Mouse (Mus musculus) megakaryocyte, embryonic 14.5 days (primary cell): Measurements from ENCODE around the gene Gabrb1. TPM values are rescaled to one million over a fixed set of nuclear protein-coding genes. Genes with fewer than 3 reads are reported as not detected.
"Not testable (repeated sequence)": the region's sequence is repeated elsewhere in the genome, so short reads cannot be mapped to it uniquely, and the experiment has no call there.

Experiments used
- H3K27me3 ChIP-seq: replicated peaks from 2 replicates; pipeline ENCODE3; 2012; ENCODE audit warnings: inconsistent platforms
- H3K36me3 ChIP-seq: replicated peaks from 2 replicates; pipeline ENCODE3; 2012; ENCODE audit warnings: low read length, inconsistent platforms, mixed read lengths
- H3K4me1 ChIP-seq: 2 replicates; pipeline ENCODE4 v1.6.1; 2012; ENCODE audit warnings: inconsistent platforms
- H3K4me3 ChIP-seq: replicated peaks from 2 replicates; pipeline ENCODE3; 2012; ENCODE audit warnings: moderate library complexity, mild to moderate bottlenecking, inconsistent platforms
- H3K9me3 ChIP-seq: 2 replicates; pipeline ENCODE4 v1.6.1; 2012; ENCODE audit warnings: inconsistent platforms
- FLI1 ChIP-seq: IDR thresholded peaks from 2 replicates; pipeline ENCODE4 v1.6.1; 2012; ENCODE audit warnings: low read length, inconsistent platforms, mixed read lengths
- GATA1 ChIP-seq: IDR thresholded peaks from 3 replicates; pipeline ENCODE4 v1.6.1; 2012; ENCODE audit warnings: mixed read lengths, low read length, inconsistent platforms, borderline replicate concordance
- polyA plus RNA-seq: library from polyadenylated mRNA; stranded (reverse); fragments of >175 nt; gene quantifications from 2 replicates; pipeline ENCODE4 v1.2.3, GENCODE M21; 2012; ENCODE audit warnings: low replicate concordance; ENCODE audit not compliant: insufficient read depth

The Gabrb1 gene
- polyA plus RNA-seq, 1 experiment: not detected

GRCm38 (mm10) chr5:71986983-71987398 lies 329.1 kb downstream of the Gabrb1 start:
- H3K36me3 ChIP-seq: no peaks in the 10 kb centered on the region
- no peak for TF ChIP-seq GATA1
- TF ChIP-seq FLI1: no peak

GRCm38 (mm10) chr5:71999466-71999865 lies 341.6 kb downstream of the Gabrb1 start:
- no peaks in the 10 kb centered on the region for H3K36me3 ChIP-seq
- H3K9me3 ChIP-seq: no peaks in the 10 kb centered on the region
- H3K4me1 ChIP-seq: no peaks in the 10 kb centered on the region
- no peak overlapping the region for H3K4me3 ChIP-seq
- no peaks in the 10 kb centered on the region for H3K27me3 ChIP-seq
- TF ChIP-seq FLI1 (no peak), GATA1 (no peak)

More at GRCm38 (mm10) chr5:71986983-71987398, 329.1 kb downstream of the Gabrb1 start:
- Histone ChIP-seq H3K9me3 (no peaks in the 10 kb centered on the region), H3K4me1 (no peaks in the 10 kb centered on the region), H3K27me3 (no peaks in the 10 kb centered on the region), H3K4me3 (no peak overlapping the region)

- Histone ChIP-seq H3K36me3 (no peaks in the 10 kb centered on the region), H3K4me1 (no peaks in the 10 kb centered on the region), H3K9me3 (no peaks in the 10 kb centered on the region), H3K27me3 (no peaks in the 10 kb centered on the region), H3K4me3 (no peak overlapping the region)
- TF ChIP-seq GATA1 (no peak), FLI1 (no peak)
Observed at GRCm38 (mm10) chr5:72003811-72004435, 346.0 kb downstream of the Gabrb1 start.

- H3K27me3 ChIP-seq: no peaks in the 10 kb centered on the region
- no peaks in the 10 kb centered on the region for H3K36me3 ChIP-seq
- H3K4me3 ChIP-seq: no peak overlapping the region
- no peaks in the 10 kb centered on the region for H3K4me1 ChIP-seq
- no peaks in the 10 kb centered on the region for H3K9me3 ChIP-seq
- no peak for TF ChIP-seq GATA1
- no peak for TF ChIP-seq FLI1
Observed at GRCm38 (mm10) chr5:72036954-72037353, 379.0 kb downstream of the Gabrb1 start.

- Histone ChIP-seq H3K4me3 (no peak overlapping the region), H3K36me3 (no peaks in the 10 kb centered on the region), H3K9me3 (no peaks in the 10 kb centered on the region), H3K4me1 (no peaks in the 10 kb centered on the region), H3K27me3 (no peaks in the 10 kb centered on the region)
- TF ChIP-seq GATA1 (no peak), FLI1 (no peak)
Observed at GRCm38 (mm10) chr5:72043226-72044151, 385.6 kb downstream of the Gabrb1 start.

- Histone ChIP-seq H3K27me3 (no peaks in the 10 kb centered on the region), H3K36me3 (no peaks in the 10 kb centered on the region), H3K4me1 (no peaks in the 10 kb centered on the region), H3K9me3 (no peaks in the 10 kb centered on the region), H3K4me3 (no peak overlapping the region)
- no peak for TF ChIP-seq GATA1
- no peak for TF ChIP-seq FLI1
Observed at GRCm38 (mm10) chr5:72046261-72046660, 388.3 kb downstream of the Gabrb1 start.

GRCm38 (mm10) chr5:72064079-72064478 lies 406.2 kb downstream of the Gabrb1 start:
- Histone ChIP-seq H3K27me3 (no peaks in the 10 kb centered on the region), H3K4me1 (no peaks in the 10 kb centered on the region), H3K4me3 (no peak overlapping the region), H3K9me3 (no peaks in the 10 kb centered on the region), H3K36me3 (no peaks in the 10 kb centered on the region)
- TF ChIP-seq GATA1: no peak
- TF ChIP-seq FLI1: no peak

GRCm38 (mm10) chr5:72068826-72069225 lies 410.9 kb downstream of the Gabrb1 start:
- no peak overlapping the region for H3K4me3 ChIP-seq
- TF ChIP-seq GATA1 (no peak), FLI1 (no peak)
- H3K9me3 ChIP-seq: no peaks in the 10 kb centered on the region
- no peaks in the 10 kb centered on the region for H3K4me1 ChIP-seq
- H3K27me3 ChIP-seq: no peaks in the 10 kb centered on the region
- H3K36me3 ChIP-seq: no peaks in the 10 kb centered on the region

GRCm38 (mm10) chr5:72069398-72069797 lies 411.5 kb downstream of the Gabrb1 start:
- H3K9me3 ChIP-seq, H3K4me1 ChIP-seq, H3K4me3 ChIP-seq, H3K36me3 ChIP-seq, H3K27me3 ChIP-seq: not testable (repeated sequence)

- Histone ChIP-seq H3K36me3 (no peaks in the 10 kb centered on the region), H3K4me3 (no peak overlapping the region), H3K27me3 (no peaks in the 10 kb centered on the region), H3K9me3 (0 out of 2 replicates have a peak, but pooled peaks cover 3% of the 10 kb centered on the region), H3K4me1 (no peaks in the 10 kb centered on the region)
- TF ChIP-seq FLI1 (no peak), GATA1 (no peak)
Observed at GRCm38 (mm10) chr5:72076781-72077180, 418.9 kb downstream of the Gabrb1 start.
